Mouse (Mus musculus) neural tube, embryonic 11.5 days (tissue): ENCODE measurements around the gene Ccdc73. TPM values are rescaled to one million over a fixed set of nuclear protein-coding genes. Genes with fewer than 3 reads are reported as not detected.

Source experiments
- ATAC-seq: fragments of 200-750 bp; cut with Nextera tagmentation; 2 replicates; pipeline ENCODE4 v1.8.0; 2017; ENCODE audit warnings: moderate number of reproducible peaks, mild to moderate bottlenecking, moderate TSS enrichment, moderate library complexity; ENCODE audit not compliant: insufficient read depth, low FRiP score, low TSS enrichment
- DNase-seq: peaks from one replicate; pipeline ENCODE4 v3.0.0-alpha.2; 2015; ENCODE audit warnings: low spot score
- H3K27ac ChIP-seq: fragments of 300-500 bp; sonication (generic); 2 replicates; pipeline ENCODE4 v1.5.1; 2014; ENCODE audit warnings: low read depth, mild to moderate bottlenecking, low read length
- H3K27me3 ChIP-seq: fragments of 300-500 bp; sonication (generic); 2 replicates; pipeline ENCODE4 v1.6.1; 2014; ENCODE audit warnings: mild to moderate bottlenecking, low read length, mixed read lengths; ENCODE audit not compliant: control insufficient read depth, insufficient read depth
- H3K36me3 ChIP-seq: fragments of 300-500 bp; sonication (generic); 2 replicates; pipeline ENCODE4 v1.6.1; 2014; ENCODE audit warnings: mild to moderate bottlenecking, low read length, moderate library complexity, mixed read lengths; ENCODE audit not compliant: control insufficient read depth, insufficient read depth
- H3K4me1 ChIP-seq: fragments of 300-500 bp; sonication (generic); 2 replicates; pipeline ENCODE4 v1.6.1; 2014; ENCODE audit warnings: low read length, mixed read lengths; ENCODE audit not compliant: control insufficient read depth, insufficient read depth
- H3K4me2 ChIP-seq: fragments of 300-500 bp; sonication (generic); 2 replicates; pipeline ENCODE4 v1.6.1; 2014; ENCODE audit warnings: low read depth, mild to moderate bottlenecking, moderate library complexity
- H3K4me3 ChIP-seq: fragments of 300-500 bp; sonication (generic); 2 replicates; pipeline ENCODE4 v1.5.1; 2014; ENCODE audit warnings: low read depth, low read length
- H3K9ac ChIP-seq: fragments of 300-500 bp; sonication (generic); 2 replicates; pipeline ENCODE4 v1.6.1; 2014; ENCODE audit warnings: mild to moderate bottlenecking, low read length
- H3K9me3 ChIP-seq: fragments of 300-500 bp; sonication (generic); 2 replicates; pipeline ENCODE4 v1.6.1; 2016; ENCODE audit warnings: low read length; ENCODE audit not compliant: control insufficient read depth
- WGBS: fragments of 180-500 bp; shearing (Covaris S2); extraction: QIAGEN DNeasy Blood & Tissue Kit; methylation state at CpG from one replicate; pipeline ENCODE4 v1.1.7; 2014; 5-methylcytosine and 5-hydroxymethylcytosine counted together
- polyA plus RNA-seq: library from polyadenylated mRNA; unstranded; fragments of >200 nt; fragmentation: Nextera tagmentation; extraction: Ambion mirVana; gene quantifications from 2 replicates; pipeline ENCODE4 v1.2.1, GENCODE M21; 2014

Ccdc73 gene
- polyA plus RNA-seq, 1 experiment from 2014 or later, result 7.1 TPM

- no peaks in the 10 kb centered on the region; the same call in 1 of the 2 replicates for H3K4me1 ChIP-seq
- peak overlapping the region; percentile 99 for H3K4me2 ChIP-seq
- ATAC-seq (no peak), DNase-seq (no peak)
- no peaks in the 10 kb centered on the region for H3K9me3 ChIP-seq
- H3K36me3 ChIP-seq, result no peaks in the 10 kb centered on the region
- peaks cover 9% of the 10 kb centered on the region; the same call in 1 of the 2 replicates for H3K27me3 ChIP-seq
- H3K4me3 ChIP-seq, result no peak overlapping the region
- no peak overlapping the region for H3K27ac ChIP-seq
- no peak overlapping the region for H3K9ac ChIP-seq
- WGBS, result 32% methylated on average over 16 of the region's 16 CpGs
Measured at GRCm38 (mm10) chr2:104848235-104849161, 19.1 kb upstream of the Ccdc73 start.

DNA sequence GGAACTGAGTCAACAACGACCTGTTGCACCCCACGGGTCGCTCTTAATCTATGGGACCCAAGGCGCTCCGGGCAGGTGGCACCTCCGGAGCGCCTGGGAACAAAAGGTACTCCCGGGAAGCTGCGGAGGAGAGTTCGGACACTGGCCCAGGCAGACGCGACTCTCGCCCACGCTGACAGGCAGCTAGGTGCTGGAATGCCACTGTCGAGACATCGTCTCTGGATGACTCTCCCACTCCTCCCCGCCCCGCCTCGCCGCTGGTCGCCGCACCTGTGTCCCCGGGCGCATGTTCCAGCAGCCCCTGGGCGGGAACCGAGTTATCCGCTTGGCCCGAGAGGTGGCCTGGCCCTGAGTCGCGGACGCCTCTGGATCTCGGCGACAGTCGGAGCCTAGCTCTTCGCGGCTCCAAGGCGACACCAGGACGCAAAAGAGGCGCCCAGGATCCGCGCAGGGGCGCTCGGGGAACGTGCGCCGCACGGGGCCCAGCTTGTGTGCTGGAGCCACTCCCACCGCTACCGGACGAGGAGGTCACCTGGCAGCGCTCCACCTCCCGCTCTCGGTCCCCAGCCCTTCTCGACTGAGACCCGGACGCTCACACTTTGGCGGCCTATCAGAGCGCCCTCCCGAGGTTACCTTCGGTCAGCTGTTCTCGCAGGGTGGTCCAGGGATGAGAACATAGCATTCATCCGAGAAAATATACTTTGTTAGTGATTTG, 18.2 kb upstream of the Ccdc73 start, which contains the start of gene Prrg4:
TSS of gene Prrg4 (minus strand) at position 601 of the 715 bp plus-strand sequence.
- H3K4me1 ChIP-seq, result no peaks in the 10 kb centered on the region; the same call in 1 of the 2 replicates
- no peaks in the 10 kb centered on the region for H3K9me3 ChIP-seq
- no peaks in the 10 kb centered on the region for H3K36me3 ChIP-seq
- peak within 1 kb of the TSS; percentile 45 for H3K4me3 ChIP-seq
- H3K4me2 ChIP-seq, result peak within 1 kb of the TSS; percentile 99
- no peak within 1 kb of the TSS for H3K27ac ChIP-seq
- H3K27me3 ChIP-seq, result peaks cover 9% of the 10 kb centered on the region; the same call in 1 of the 2 replicates
- ATAC-seq, result peak; percentile 38; the same call in 1 of the 2 replicates
- under 1% methylated on average over 50 of the region's 62 CpGs for WGBS
- H3K9ac ChIP-seq, result peak within 1 kb of the TSS; percentile 50
- DNase-seq, result peak; percentile 51

- Histone ChIP-seq H3K9ac (no peak overlapping the region), H3K27me3 (peaks cover 9% of the 10 kb centered on the region; the same call in 1 of the 2 replicates), H3K36me3 (no peaks in the 10 kb centered on the region), H3K4me2 (peak overlapping the region; percentile 99), H3K27ac (no peak overlapping the region), H3K4me1 (no peaks in the 10 kb centered on the region; the same call in 1 of the 2 replicates), H3K9me3 (no peaks in the 10 kb centered on the region), H3K4me3 (peak overlapping the region; percentile 45)
- DNase-seq, result no peak
- WGBS, result 73% methylated on average over 3 of the region's 3 CpGs
- ATAC-seq, result no peak
Measured at GRCm38 (mm10) chr2:104849991-104850359, 17.6 kb upstream of the Ccdc73 start.

DNA sequence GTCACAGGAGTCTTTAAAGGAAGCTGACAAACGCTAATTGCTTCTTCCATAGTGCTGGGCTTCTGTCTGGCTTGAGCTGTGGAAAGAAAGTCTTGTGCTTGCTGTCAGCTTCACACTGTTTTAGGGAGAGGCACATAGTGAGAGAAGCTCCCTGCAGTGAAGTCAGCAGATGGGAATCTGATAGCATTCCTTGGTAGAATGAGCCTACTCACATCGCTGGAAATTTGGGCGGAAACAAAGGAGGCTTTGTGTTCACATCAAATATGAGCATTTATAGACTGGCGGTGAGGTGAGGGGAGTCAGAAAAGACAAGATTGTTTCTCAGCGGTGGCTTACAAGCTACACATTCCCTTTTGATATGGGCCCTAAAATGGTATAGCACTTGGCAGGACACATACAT, 15.9 kb upstream of the Ccdc73 start:
- Histone ChIP-seq H3K9me3 (no peaks in the 10 kb centered on the region), H3K4me2 (no peak overlapping the region), H3K4me1 (no peaks in the 10 kb centered on the region; the same call in 1 of the 2 replicates), H3K36me3 (no peaks in the 10 kb centered on the region), H3K9ac (no peak overlapping the region), H3K27me3 (peaks cover 9% of the 10 kb centered on the region; the same call in 1 of the 2 replicates), H3K27ac (no peak overlapping the region), H3K4me3 (no peak overlapping the region)
- DNase-seq, result peak; percentile 26
- 48% methylated on average over 5 of the region's 5 CpGs for WGBS
- no peak for ATAC-seq

DNA sequence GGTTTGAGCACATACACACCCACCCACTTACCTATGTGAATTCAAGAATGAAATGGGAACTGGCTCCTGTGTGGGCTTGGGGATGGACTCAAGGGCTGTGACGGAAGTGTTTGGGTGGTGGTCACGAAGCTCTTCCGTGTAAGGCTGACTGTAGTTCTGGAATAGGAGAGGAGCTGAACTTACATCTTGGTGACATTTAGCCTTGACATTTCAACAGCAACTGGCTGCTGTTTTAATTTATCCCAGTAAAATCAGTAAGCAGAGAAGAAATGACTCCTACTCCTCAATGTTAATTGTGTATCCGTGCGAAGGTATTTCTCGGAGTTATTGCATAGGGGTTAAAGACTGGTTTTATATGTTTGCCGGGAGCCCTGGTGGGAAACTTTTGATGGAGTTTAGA, 15.1 kb upstream of the Ccdc73 start:
- no peaks in the 10 kb centered on the region; the same call in 1 of the 2 replicates for H3K4me1 ChIP-seq
- no peak overlapping the region for H3K4me3 ChIP-seq
- DNase-seq (no peak), ATAC-seq (no peak)
- H3K4me2 ChIP-seq, result no peak overlapping the region
- peaks cover 9% of the 10 kb centered on the region; the same call in 1 of the 2 replicates for H3K27me3 ChIP-seq
- H3K9me3 ChIP-seq, result no peaks in the 10 kb centered on the region
- H3K9ac ChIP-seq, result no peak overlapping the region
- no peak overlapping the region for H3K27ac ChIP-seq
- H3K36me3 ChIP-seq, result no peaks in the 10 kb centered on the region
- WGBS, result 93% methylated on average over 7 of the region's 7 CpGs

GRCm38 (mm10) chr2:104854836-104855235, 12.8 kb upstream of the Ccdc73 start:
- ATAC-seq, result no peak
- Histone ChIP-seq H3K9ac (no peak overlapping the region), H3K27me3 (no peaks in the 10 kb centered on the region), H3K36me3 (no peaks in the 10 kb centered on the region), H3K4me2 (no peak overlapping the region), H3K27ac (no peak overlapping the region), H3K4me1 (no peaks in the 10 kb centered on the region), H3K4me3 (no peak overlapping the region), H3K9me3 (no peaks in the 10 kb centered on the region)
- 100% methylated on average over 1 of the region's 1 CpGs for WGBS
- DNase-seq, result no peak

DNA sequence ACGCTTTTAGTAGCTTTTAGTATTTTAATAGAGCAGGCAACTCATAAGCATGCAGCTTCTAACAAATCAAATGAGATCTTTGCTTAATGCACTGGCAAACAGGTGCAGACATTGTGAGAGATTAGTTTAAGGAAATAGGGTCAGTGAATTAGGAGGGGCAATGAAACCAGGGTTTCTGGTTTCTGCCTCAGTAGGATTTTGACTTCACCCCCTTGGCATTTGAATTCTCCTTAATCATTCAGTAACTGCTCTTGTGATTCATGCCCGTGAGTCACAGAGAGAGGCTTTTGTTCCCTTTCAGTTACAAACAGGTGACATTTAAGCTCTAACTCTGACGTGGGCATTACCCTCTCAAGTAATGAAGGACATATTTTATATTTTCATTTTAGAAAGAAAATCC, 11.9 kb upstream of the Ccdc73 start:
- H3K4me3 ChIP-seq, result no peak overlapping the region
- no peak overlapping the region for H3K27ac ChIP-seq
- no peaks in the 10 kb centered on the region for H3K27me3 ChIP-seq
- no peaks in the 10 kb centered on the region for H3K9me3 ChIP-seq
- H3K4me1 ChIP-seq, result no peaks in the 10 kb centered on the region
- DNase-seq (no peak), ATAC-seq (no peak)
- no peak overlapping the region for H3K4me2 ChIP-seq
- H3K9ac ChIP-seq, result no peak overlapping the region
- H3K36me3 ChIP-seq, result no peaks in the 10 kb centered on the region
- 49% methylated on average over 3 of the region's 3 CpGs for WGBS

- no peak overlapping the region for H3K9ac ChIP-seq
- DNase-seq, result no peak
- WGBS, result 59% methylated on average over 1 of the region's 1 CpGs
Measured at GRCm38 (mm10) chr2:104856218-104856617, 11.4 kb upstream of the Ccdc73 start.

More at GRCm38 (mm10) chr2:104856218-104856617, 11.4 kb upstream of the Ccdc73 start:
- no peak overlapping the region for H3K27ac ChIP-seq
- H3K4me3 ChIP-seq, result no peak overlapping the region
- H3K4me2 ChIP-seq, result no peak overlapping the region
- no peaks in the 10 kb centered on the region for H3K9me3 ChIP-seq
- no peak for ATAC-seq
- no peaks in the 10 kb centered on the region for H3K4me1 ChIP-seq
- H3K36me3 ChIP-seq, result no peaks in the 10 kb centered on the region
- H3K27me3 ChIP-seq, result no peaks in the 10 kb centered on the region
